Mouse (Mus musculus) embryo, embryonic 10 days (tissue): ENCODE data around the gene P2rx7.
"Not testable (repeated sequence)": the region's sequence is repeated elsewhere in the genome, so short reads cannot be mapped to it uniquely, and the experiment has no call there.

Experiments
- DNase-seq: peaks from one replicate; pipeline ENCODE4 v3.0.0-alpha.2; 2015; ENCODE audit warnings: low spot score

The P2rx7 gene

DNA sequence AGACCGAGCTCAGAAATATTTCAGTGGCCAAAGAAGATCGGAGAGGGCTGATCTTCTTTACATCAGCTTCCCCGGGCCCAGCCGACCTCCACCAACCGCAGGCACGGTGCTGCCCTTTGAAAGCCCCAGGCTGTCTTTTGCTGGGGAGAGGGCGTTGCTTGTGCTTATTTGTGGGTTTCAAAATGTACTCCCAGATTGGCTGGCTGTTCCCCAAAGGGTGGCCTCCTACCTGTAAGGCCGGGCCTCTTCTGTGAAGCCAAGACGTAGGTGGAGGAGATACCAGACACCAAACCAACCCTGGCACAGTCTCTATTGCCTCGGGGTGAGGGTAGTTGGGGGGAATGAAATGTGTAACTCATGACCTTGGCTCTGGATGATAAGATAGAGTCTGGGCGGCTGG, 2.3 kb downstream of the P2rx7 start:
- DNase-seq: no peak

DNA sequence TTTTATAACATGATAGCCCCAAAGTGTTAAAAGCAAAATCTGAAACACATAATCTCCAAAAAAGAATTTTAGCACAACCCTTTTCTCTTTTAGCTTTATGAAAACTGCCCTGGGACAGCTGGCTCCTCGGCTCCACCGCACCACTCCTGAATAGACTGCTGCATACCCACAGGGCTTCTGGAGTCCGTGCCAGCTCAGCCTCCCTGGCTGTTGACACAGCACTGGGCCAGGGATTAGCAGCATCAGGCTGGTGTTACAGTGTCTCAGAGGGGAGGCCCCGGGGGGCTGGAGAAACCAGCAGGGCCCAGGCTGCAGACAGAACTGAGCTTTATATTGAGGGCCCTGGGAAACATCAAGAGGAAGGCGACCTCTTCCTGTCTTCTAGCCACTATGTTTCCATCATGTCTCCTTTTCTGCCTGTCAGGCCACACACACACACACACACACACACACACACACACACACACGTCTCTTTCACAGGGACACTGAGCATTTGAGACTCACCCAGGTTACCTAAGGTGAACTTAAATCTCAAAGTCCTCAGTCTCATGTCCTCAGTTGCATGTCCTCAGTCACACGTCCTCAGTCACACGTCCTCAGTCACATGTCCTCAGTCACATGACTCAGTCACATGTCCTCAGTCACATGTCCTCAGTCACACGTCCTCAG, 3.7 kb downstream of the P2rx7 start:
- DNase-seq: no peak

DNA sequence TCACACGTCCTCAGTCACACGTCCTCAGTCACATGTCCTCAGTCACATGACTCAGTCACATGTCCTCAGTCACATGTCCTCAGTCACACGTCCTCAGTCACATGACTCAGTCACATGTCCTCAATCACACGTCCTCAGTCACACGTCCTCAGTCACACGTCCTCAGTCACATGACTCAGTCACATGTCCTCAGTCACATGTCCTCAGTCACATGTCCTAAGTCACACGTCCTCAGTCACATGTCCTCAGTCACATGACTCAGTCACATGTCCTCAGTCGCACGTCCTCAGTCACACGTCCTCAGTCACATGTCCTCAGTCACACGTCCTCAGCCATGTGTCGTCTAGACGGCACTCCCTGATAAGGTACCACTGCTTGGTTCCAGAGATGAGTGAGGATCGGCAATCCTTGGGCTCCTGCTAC, 4.3 kb downstream of the P2rx7 start:
- DNase-seq: not testable (repeated sequence)

GRCm38 (mm10) chr5:122649264-122649663, 5.6 kb downstream of the P2rx7 start:
- DNase-seq: no peak

DNA sequence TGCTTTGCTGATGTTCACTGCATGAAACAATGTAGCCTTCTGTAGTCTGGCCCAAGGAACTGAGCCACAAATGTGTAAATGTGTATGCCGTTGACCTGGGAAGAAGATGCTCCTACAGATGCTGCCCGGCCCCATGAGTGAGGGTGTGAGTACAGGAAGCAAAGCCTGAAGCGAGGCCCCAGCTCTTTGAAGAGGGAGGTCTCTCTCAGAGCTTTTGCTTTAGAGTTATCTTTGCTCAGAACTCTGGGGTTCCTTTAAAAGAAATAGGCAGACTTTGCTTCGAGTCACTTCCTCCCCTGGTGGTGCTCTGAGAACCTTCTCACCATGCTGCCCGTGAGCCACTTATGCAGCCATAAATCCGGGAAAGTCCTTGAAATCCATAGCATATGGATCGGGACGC, 6.4 kb downstream of the P2rx7 start:
- DNase-seq: no peak

- DNase-seq: peak; percentile 18
These were observed 8.8 kb downstream of the P2rx7 start for GRCm38 (mm10) chr5:122652506-122652905.

GRCm38 (mm10) chr5:122653112-122653445, 9.4 kb downstream of the P2rx7 start:
- DNase-seq: peak; percentile 33

- peak; percentile 55 for DNase-seq
These were observed 9.9 kb downstream of the P2rx7 start for GRCm38 (mm10) chr5:122653446-122654267.

- no peak for DNase-seq
These were observed 10.5 kb downstream of the P2rx7 start for GRCm38 (mm10) chr5:122654268-122654573.

DNA sequence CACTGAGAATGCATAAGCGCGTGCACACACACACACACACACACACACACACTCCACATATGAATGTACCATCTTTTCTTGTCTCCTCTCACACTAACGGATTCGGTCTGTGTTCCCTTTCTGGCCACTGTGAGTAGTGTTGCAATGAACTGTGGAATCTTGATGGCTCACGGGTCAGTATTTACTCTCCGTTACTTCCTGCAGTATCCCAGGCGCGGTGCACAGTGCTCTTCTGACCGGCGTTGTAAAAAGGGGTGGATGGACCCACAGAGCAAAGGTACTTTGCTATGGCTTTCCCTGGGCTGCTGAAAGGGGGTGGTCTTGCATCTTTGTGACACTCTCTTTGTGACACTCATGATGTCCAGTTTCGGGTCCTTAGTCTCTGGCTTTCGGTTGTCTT, 13.1 kb downstream of the P2rx7 start:
- no peak for DNase-seq

DNA sequence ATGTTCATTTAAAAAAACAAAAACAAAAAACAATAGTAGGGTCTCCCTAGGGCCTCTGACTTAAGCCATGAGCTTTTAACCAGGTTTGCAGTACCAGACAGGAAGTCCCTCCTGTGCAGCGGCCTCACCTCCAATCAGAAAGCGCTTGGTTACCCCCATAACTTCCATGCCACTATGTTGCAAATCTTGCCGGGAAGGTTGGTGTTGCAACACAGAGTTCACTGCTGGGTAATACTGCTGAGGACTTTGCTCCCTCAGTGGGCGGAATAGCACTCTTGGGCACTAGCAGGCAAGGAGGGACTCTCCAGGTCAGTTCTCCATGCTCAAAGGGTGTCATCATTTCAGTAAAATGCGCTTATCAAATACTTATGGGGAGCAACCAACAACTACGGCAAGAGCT, 18.8 kb downstream of the P2rx7 start:
- no peak for DNase-seq

- DNase-seq: no peak
These were observed 21.3 kb downstream of the P2rx7 start for GRCm38 (mm10) chr5:122665036-122665435.

- no peak for DNase-seq
These were observed 25.5 kb downstream of the P2rx7 start for GRCm38 (mm10) chr5:122668981-122669897.

- DNase-seq: not testable (repeated sequence)
These were observed 27.9 kb downstream of the P2rx7 start for GRCm38 (mm10) chr5:122671641-122672040.

- no peak for DNase-seq
These were observed 28.6 kb downstream of the P2rx7 start for GRCm38 (mm10) chr5:122672298-122672697.

DNA sequence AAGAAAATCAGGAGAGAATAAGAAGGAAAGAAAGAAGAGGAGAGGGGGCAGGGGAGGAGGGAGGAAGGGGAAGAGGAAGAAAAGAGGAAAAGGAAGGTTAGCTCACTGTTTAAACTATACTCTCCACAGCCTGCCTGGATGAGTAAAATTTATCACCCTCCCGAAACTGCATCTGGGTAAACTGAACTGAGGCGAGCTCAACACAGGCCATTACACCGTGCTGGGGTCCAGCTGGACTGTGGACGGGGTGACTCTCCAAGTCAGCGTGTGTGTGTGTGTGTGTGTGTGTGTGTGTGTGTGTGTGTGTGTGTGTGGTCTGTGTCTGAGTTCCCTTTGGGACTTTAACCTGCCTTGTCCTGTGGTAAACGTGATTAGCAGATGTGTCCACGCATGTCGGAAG, 32.3 kb downstream of the P2rx7 start:
- no peak for DNase-seq

- no peak for DNase-seq
These were observed 34.3 kb downstream of the P2rx7 start for GRCm38 (mm10) chr5:122677983-122678382.

GRCm38 (mm10) chr5:122679881-122680280, 36.2 kb downstream of the P2rx7 start:
- no peak for DNase-seq

GRCm38 (mm10) chr5:122681276-122681675, 37.6 kb downstream of the P2rx7 start:
- DNase-seq: no peak

GRCm38 (mm10) chr5:122683926-122684325, 40.2 kb downstream of the P2rx7 start:
- no peak for DNase-seq

DNA sequence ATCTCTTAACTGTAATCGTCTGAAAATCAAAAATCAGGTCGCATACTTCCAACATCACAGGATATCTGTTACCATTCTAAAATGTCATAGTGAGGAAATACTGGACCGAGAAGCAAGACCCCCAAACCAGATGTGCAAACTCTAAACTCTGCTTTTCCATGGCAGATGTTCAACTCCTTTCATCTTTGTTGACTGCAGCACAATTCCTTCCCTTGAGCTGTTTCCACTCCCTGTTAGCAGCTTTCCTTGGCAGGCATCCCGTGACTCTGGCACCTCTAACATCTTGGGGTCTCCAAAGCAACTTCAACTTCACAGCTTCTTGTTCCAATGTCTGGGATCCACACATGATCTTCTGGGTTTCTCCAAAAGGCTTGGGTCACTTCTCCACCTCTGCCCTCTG, 43.7 kb downstream of the P2rx7 start:
- DNase-seq: no peak

GRCm38 (mm10) chr5:122689153-122689552, 45.4 kb downstream of the P2rx7 start:
- no peak for DNase-seq

GRCm38 (mm10) chr5:122690486-122690885, 46.8 kb downstream of the P2rx7 start:
- DNase-seq: no peak
